Mouse (Mus musculus): ENCODE results near the gene Hivep3. TPM values are rescaled to one million over a fixed set of nuclear protein-coding genes. Genes with fewer than 3 reads are reported as not detected.

Hivep3 gene
- polyA plus RNA-seq, 1 experiment from 2014 or later = 16.0 TPM

DNA sequence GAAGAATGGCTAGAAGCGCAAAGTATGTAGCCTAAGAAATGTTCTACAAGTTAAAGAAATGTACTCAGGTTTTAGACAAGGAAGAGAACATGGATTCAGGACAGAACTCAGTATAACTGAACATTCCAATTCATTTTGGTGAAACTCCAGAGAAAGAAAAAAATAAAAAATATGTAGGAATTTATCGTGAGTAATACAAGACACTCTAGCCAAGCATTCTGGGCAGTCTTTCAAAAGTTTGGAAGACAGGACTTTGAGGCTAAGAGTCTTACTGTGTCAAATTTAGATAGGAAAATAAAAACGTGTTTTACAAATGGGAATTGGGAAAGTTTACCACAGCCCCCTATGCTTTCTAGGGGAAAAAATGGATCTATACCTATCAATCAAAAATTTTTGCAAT lies 350.1 kb downstream of the Hivep3 start:
- no peak for ATAC-seq
- H3K4me3 ChIP-seq (ENCODE audit: low read length) = no peak overlapping the region
- WGBS = 77% methylated on average over 3 of the region's 3 CpGs
- H3K9me3 ChIP-seq (ENCODE audit: control insufficient read depth, low read length) = no peaks in the 10 kb centered on the region
- H3K4me2 ChIP-seq (ENCODE audit: low read length) = no peak overlapping the region
- no peaks in the 10 kb centered on the region for H3K36me3 ChIP-seq (ENCODE audit: control insufficient read depth, insufficient read depth, low read length)
- H3K27me3 ChIP-seq (replicated peaks; ENCODE audit: control insufficient read depth, insufficient read depth, low read length) = no peaks in the 10 kb centered on the region
- no peaks in the 10 kb centered on the region for H3K4me1 ChIP-seq (ENCODE audit: control insufficient read depth, insufficient read depth, low read depth, low read length)
- no peak overlapping the region for H3K9ac ChIP-seq (ENCODE audit: low read depth, low read length)
- H3K27ac ChIP-seq (ENCODE audit: low read depth, low read length) = no peak overlapping the region

- H3K9ac ChIP-seq (ENCODE audit: low read depth, low read length) = no peak overlapping the region
- H3K27ac ChIP-seq (ENCODE audit: low read depth, low read length) = no peak overlapping the region
- no peak for ATAC-seq
- H3K4me1 ChIP-seq (ENCODE audit: control insufficient read depth, insufficient read depth, low read depth, low read length) = no peaks in the 10 kb centered on the region
- no peak overlapping the region for H3K4me2 ChIP-seq (ENCODE audit: low read length)
- no peak overlapping the region for H3K4me3 ChIP-seq (ENCODE audit: low read length)
- H3K36me3 ChIP-seq (ENCODE audit: control insufficient read depth, insufficient read depth, low read length) = no peaks in the 10 kb centered on the region
- WGBS = 78% methylated on average over 8 of the region's 8 CpGs
- no peaks in the 10 kb centered on the region for H3K27me3 ChIP-seq (replicated peaks; ENCODE audit: control insufficient read depth, insufficient read depth, low read length)
- H3K9me3 ChIP-seq (ENCODE audit: control insufficient read depth, low read length) = no peaks in the 10 kb centered on the region
Observed at GRCm38 (mm10) chr4:120089536-120089935, 356.0 kb downstream of the Hivep3 start.

- WGBS = 83% methylated on average over 1 of the region's 1 CpGs
- Histone ChIP-seq H3K4me1 (ENCODE audit: control insufficient read depth, insufficient read depth, low read depth, low read length) (no peaks in the 10 kb centered on the region), H3K9ac (ENCODE audit: low read depth, low read length) (no peak overlapping the region), H3K27me3 (replicated peaks; ENCODE audit: control insufficient read depth, insufficient read depth, low read length) (no peaks in the 10 kb centered on the region), H3K9me3 (ENCODE audit: control insufficient read depth, low read length) (no peaks in the 10 kb centered on the region), H3K27ac (ENCODE audit: low read depth, low read length) (no peak overlapping the region), H3K36me3 (ENCODE audit: control insufficient read depth, insufficient read depth, low read length) (peaks cover 6% of the 10 kb centered on the region), H3K4me3 (ENCODE audit: low read length) (no peak overlapping the region), H3K4me2 (ENCODE audit: low read length) (no peak overlapping the region)
- no peak for ATAC-seq
Observed at GRCm38 (mm10) chr4:120091997-120092783, 358.6 kb downstream of the Hivep3 start.

DNA sequence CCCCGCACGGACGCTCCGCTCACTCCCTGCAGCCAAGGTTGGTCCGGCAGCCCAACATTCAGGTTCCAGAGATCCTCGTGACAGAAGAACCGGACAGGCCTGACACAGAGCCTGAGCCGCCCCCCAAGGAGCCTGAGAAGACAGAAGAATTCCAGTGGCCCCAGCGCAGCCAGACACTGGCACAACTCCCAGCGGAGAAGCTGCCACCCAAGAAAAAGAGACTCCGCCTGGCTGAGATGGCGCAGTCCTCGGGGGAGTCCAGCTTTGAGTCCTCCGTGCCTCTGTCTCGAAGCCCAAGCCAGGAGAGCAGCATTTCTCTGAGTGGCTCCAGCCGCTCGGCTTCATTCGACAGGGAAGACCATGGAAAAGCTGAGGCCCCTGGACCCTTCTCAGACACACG lies 363.4 kb downstream of the Hivep3 start:
- H3K4me2 ChIP-seq (ENCODE audit: low read length) = no peak overlapping the region
- H3K9me3 ChIP-seq (ENCODE audit: control insufficient read depth, low read length) = peaks cover 17% of the 10 kb centered on the region
- no peaks in the 10 kb centered on the region for H3K4me1 ChIP-seq (ENCODE audit: control insufficient read depth, insufficient read depth, low read depth, low read length)
- H3K4me3 ChIP-seq (ENCODE audit: low read length) = no peak overlapping the region
- H3K27ac ChIP-seq (ENCODE audit: low read depth, low read length) = no peak overlapping the region
- no peak overlapping the region for H3K9ac ChIP-seq (ENCODE audit: low read depth, low read length)
- H3K36me3 ChIP-seq (ENCODE audit: control insufficient read depth, insufficient read depth, low read length) = peaks cover 25% of the 10 kb centered on the region
- WGBS = 87% methylated on average over 19 of the region's 19 CpGs
- no peak for ATAC-seq
- H3K27me3 ChIP-seq (replicated peaks; ENCODE audit: control insufficient read depth, insufficient read depth, low read length) = no peaks in the 10 kb centered on the region

DNA sequence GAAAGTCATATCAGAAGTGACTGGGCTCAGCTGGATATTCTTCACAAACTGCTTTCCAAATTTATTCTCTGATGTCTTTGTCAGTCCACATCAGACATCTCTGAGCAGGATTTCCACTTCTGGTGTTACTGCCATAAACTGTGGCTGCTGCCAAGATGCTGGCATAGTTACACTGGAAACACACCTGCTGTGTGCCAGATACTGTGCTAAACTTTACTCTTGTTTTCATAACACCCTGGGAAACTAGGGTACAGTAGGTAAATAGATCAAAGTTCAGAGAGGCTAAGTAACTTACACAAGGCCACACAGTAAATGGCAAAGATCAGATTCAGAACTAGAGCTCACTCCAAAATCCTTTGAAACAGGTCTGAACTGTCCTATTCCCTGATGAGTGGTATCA lies 367.6 kb downstream of the Hivep3 start:
- no peak overlapping the region for H3K27ac ChIP-seq (ENCODE audit: low read depth, low read length)
- H3K4me2 ChIP-seq (ENCODE audit: low read length) = no peak overlapping the region
- no peaks in the 10 kb centered on the region for H3K27me3 ChIP-seq (replicated peaks; ENCODE audit: control insufficient read depth, insufficient read depth, low read length)
- no peak for ATAC-seq
- no peak overlapping the region for H3K4me3 ChIP-seq (ENCODE audit: low read length)
- peaks cover 17% of the 10 kb centered on the region for H3K9me3 ChIP-seq (ENCODE audit: control insufficient read depth, low read length)
- peaks cover 29% of the 10 kb centered on the region for H3K36me3 ChIP-seq (ENCODE audit: control insufficient read depth, insufficient read depth, low read length)
- no peak overlapping the region for H3K9ac ChIP-seq (ENCODE audit: low read depth, low read length)
- no peaks in the 10 kb centered on the region for H3K4me1 ChIP-seq (ENCODE audit: control insufficient read depth, insufficient read depth, low read depth, low read length)

- H3K27me3 ChIP-seq (replicated peaks; ENCODE audit: control insufficient read depth, insufficient read depth, low read length) = no peaks in the 10 kb centered on the region
- no peak overlapping the region for H3K4me2 ChIP-seq (ENCODE audit: low read length)
- H3K4me1 ChIP-seq (ENCODE audit: control insufficient read depth, insufficient read depth, low read depth, low read length) = no peaks in the 10 kb centered on the region
- 56% methylated on average over 5 of the region's 5 CpGs for WGBS
- H3K9ac ChIP-seq (ENCODE audit: low read depth, low read length) = no peak overlapping the region
- H3K27ac ChIP-seq (ENCODE audit: low read depth, low read length) = no peak overlapping the region
- peaks cover 4% of the 10 kb centered on the region; the same call in 1 of the 2 replicates for H3K36me3 ChIP-seq (ENCODE audit: control insufficient read depth, insufficient read depth, low read length)
- no peak overlapping the region for H3K4me3 ChIP-seq (ENCODE audit: low read length)
- H3K9me3 ChIP-seq (ENCODE audit: control insufficient read depth, low read length) = no peaks in the 10 kb centered on the region
- no peak for ATAC-seq
Observed at GRCm38 (mm10) chr4:120104599-120104998, 371.0 kb downstream of the Hivep3 start.

DNA sequence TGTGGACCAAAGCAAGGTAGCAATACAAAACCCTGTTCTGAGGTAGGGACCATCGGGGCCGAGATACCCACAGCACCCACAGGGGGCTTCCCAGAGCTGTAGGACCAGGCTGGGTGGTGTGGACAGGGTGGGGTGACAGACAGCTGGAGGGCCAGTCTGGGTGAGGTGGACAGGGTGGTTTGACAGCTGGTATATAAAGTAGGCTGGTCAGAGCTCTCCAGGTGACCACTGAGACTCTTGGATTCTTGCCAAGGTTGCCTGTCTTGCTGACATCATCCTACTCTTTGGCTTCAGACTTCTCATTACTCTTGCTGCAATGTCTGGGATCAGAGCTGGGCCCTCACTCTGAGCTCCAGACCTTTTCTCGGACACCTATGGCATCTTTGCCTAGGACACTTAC lies 372.8 kb downstream of the Hivep3 start:
- 97% methylated on average over 3 of the region's 3 CpGs for WGBS
- no peak overlapping the region for H3K27ac ChIP-seq (ENCODE audit: low read depth, low read length)
- no peak for ATAC-seq
- H3K9ac ChIP-seq (ENCODE audit: low read depth, low read length) = no peak overlapping the region
- no peak overlapping the region for H3K4me2 ChIP-seq (ENCODE audit: low read length)
- no peaks in the 10 kb centered on the region for H3K27me3 ChIP-seq (replicated peaks; ENCODE audit: control insufficient read depth, insufficient read depth, low read length)
- H3K4me1 ChIP-seq (ENCODE audit: control insufficient read depth, insufficient read depth, low read depth, low read length) = no peaks in the 10 kb centered on the region
- no peak overlapping the region for H3K4me3 ChIP-seq (ENCODE audit: low read length)
- no peaks in the 10 kb centered on the region for H3K9me3 ChIP-seq (ENCODE audit: control insufficient read depth, low read length)
- H3K36me3 ChIP-seq (ENCODE audit: control insufficient read depth, insufficient read depth, low read length) = peaks cover 4% of the 10 kb centered on the region; the same call in 1 of the 2 replicates

- Histone ChIP-seq H3K4me3 (ENCODE audit: low read length) (no peak overlapping the region), H3K9me3 (ENCODE audit: control insufficient read depth, low read length) (no peaks in the 10 kb centered on the region), H3K36me3 (ENCODE audit: control insufficient read depth, insufficient read depth, low read length) (peaks cover 4% of the 10 kb centered on the region; the same call in 1 of the 2 replicates), H3K9ac (ENCODE audit: low read depth, low read length) (no peak overlapping the region), H3K27ac (ENCODE audit: low read depth, low read length) (no peak overlapping the region), H3K4me1 (ENCODE audit: control insufficient read depth, insufficient read depth, low read depth, low read length) (no peaks in the 10 kb centered on the region), H3K27me3 (replicated peaks; ENCODE audit: control insufficient read depth, insufficient read depth, low read length) (no peaks in the 10 kb centered on the region), H3K4me2 (ENCODE audit: low read length) (no peak overlapping the region)
- no peak for ATAC-seq
- 84% methylated on average over 8 of the region's 8 CpGs for WGBS
Observed at GRCm38 (mm10) chr4:120107787-120108186, 374.2 kb downstream of the Hivep3 start.

DNA sequence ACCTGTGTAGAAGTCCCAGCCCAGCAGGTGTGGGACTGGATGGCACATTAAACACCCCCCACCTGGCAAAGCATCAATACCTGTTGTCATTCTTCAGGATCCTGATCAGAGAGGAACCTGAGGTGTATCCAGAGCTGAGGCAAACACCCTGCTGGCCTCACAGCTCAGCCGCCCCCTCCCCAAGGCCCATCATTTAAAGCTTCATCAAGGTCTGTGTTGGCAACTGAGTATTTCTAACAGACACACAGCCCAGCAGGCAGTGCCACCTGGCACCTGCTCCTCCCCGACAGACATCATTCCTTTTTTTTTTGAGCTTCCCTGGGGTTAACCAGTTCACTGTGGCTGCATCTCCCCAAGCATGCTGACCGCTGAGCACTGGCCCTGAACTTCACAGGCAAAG lies 381.9 kb downstream of the Hivep3 start:
- WGBS = 75% methylated on average over 3 of the region's 3 CpGs
- H3K27ac ChIP-seq (ENCODE audit: low read depth, low read length) = no peak overlapping the region
- H3K36me3 ChIP-seq (ENCODE audit: control insufficient read depth, insufficient read depth, low read length) = 0 out of 2 replicates have a peak, but pooled peaks cover 3% of the 10 kb centered on the region
- 0 out of 2 replicates have a peak, but pooled peaks cover 3% of the 10 kb centered on the region for H3K9me3 ChIP-seq (ENCODE audit: control insufficient read depth, low read length)
- H3K27me3 ChIP-seq (replicated peaks; ENCODE audit: control insufficient read depth, insufficient read depth, low read length) = no peaks in the 10 kb centered on the region
- no peak overlapping the region for H3K9ac ChIP-seq (ENCODE audit: low read depth, low read length)
- H3K4me3 ChIP-seq (ENCODE audit: low read length) = no peak overlapping the region
- no peak for ATAC-seq
- H3K4me1 ChIP-seq (ENCODE audit: control insufficient read depth, insufficient read depth, low read depth, low read length) = no peaks in the 10 kb centered on the region
- H3K4me2 ChIP-seq (ENCODE audit: low read length) = no peak overlapping the region
